Mouse (Mus musculus) C2C12 (cell line): Measurements from ENCODE around the gene C87436.

Experiments
- CTCF ChIP-seq: IDR thresholded peaks from one replicate; pipeline ENCODE4 v1.5.1; 2011; ENCODE audit not compliant: control insufficient read depth, insufficient read depth, insufficient read length
- MYOD1 ChIP-seq: IDR thresholded peaks from one replicate; pipeline ENCODE4 v1.6.1; 2011; ENCODE audit warnings: low read depth; ENCODE audit not compliant: control insufficient read depth, insufficient read length

DNA sequence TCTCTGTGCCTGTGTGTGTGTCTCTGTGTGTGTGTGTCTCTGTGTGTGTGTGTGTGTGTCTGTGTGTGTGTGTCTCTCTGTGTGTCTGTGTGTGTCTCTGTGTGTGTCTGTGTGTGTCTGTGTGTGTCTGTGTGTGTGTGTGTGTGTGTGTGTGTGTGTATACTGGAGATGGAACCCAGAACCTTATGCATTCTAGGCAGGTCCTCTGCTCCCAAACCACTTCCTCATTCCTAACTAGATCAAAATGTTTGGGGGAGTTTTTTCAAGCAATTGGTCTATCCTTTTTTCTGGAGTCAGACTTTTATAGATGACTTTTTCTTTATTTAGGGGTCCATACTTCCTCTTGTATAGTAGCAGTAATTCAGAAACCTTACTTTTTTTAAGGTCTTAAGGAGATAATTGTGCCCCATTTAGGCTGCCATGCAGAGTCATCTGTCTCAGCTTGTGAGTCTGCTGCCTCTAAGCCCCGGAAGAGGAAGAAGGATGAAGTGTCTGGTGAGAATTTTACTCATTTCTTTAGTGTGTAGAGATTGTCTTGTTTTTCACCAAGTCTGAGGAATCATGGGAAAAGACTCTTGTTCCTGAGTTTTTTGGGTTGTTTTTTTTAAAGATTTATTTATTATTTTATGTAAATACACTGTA lies 8.9 kb downstream of the C87436 start:
- TF ChIP-seq CTCF (no peak), MYOD1 (no peak)
